Mouse (Mus musculus) CH12.LX (cell line): ENCODE measurements around the gene Rbfox1. TPM values are rescaled to one million over a fixed set of nuclear protein-coding genes. Genes with fewer than 3 reads are reported as not detected.

ENCODE experiments used
- DNase-seq: peaks from one replicate; pipeline ENCODE4 v3.0.0-alpha.2; 2013; ENCODE audit errors: extremely low read depth
- H3K27ac ChIP-seq: 2 replicates; pipeline ENCODE4 v1.5.1; 2012; ENCODE audit warnings: low read depth, mild to moderate bottlenecking, control low read depth, moderate library complexity; ENCODE audit not compliant: insufficient read depth
- H3K27me3 ChIP-seq: replicated peaks from 2 replicates; pipeline ENCODE3; 2012; ENCODE audit warnings: inconsistent platforms
- H3K36me3 ChIP-seq, 2 experiments: replicated peaks in 1 of 2; 2 replicates each; pipeline versions ENCODE3 to v1.6.1; 2012; ENCODE audit warnings: inconsistent platforms in 1 of 2, low read length in 1 of 2, mild to moderate bottlenecking in 1 of 2, mixed read lengths in 1 of 2, moderate library complexity in 1 of 2; ENCODE audit not compliant: control insufficient read depth in 1 of 2, insufficient read depth in 1 of 2
- H3K4me1 ChIP-seq, 2 experiments: 2 replicates each; pipeline ENCODE4 v1.6.1; 2012; ENCODE audit warnings: inconsistent platforms in 1 of 2, moderate library complexity in 1 of 2; ENCODE audit not compliant: insufficient read depth in 2 of 2, control insufficient read depth in 1 of 2
- H3K4me2 ChIP-seq: 2 replicates; pipeline ENCODE4 v1.6.1; 2012; ENCODE audit warnings: low read depth, mild to moderate bottlenecking, control low read depth; ENCODE audit not compliant: poor library complexity, insufficient read depth, severe bottlenecking
- H3K4me3 ChIP-seq, 3 experiments: fragments of 150-350 bp in 1 of 3; sonication (generic) in 1 of 3; replicated peaks in 1 of 3; 2 replicates each; pipeline versions ENCODE3 to v1.5.1; 2011 to 2012; ENCODE audit warnings: low read depth in 2 of 3, low read length in 2 of 3, mild to moderate bottlenecking in 2 of 3, moderate library complexity in 2 of 3, control low read depth in 1 of 3, improper control_type of control experiment in 1 of 3, inconsistent platforms in 1 of 3, mixed read lengths in 1 of 3; ENCODE audit not compliant: poor library complexity in 1 of 3
- H3K79me2 ChIP-seq: replicated peaks from 2 replicates; pipeline ENCODE4 v1.6.1; 2012; ENCODE audit warnings: mild to moderate bottlenecking, moderate library complexity; ENCODE audit not compliant: control insufficient read depth, poor library complexity, insufficient read depth, severe bottlenecking; ENCODE audit errors: extremely low read depth
- H3K9ac ChIP-seq: 2 replicates; pipeline ENCODE4 v1.6.1; 2012; ENCODE audit warnings: low read depth, mild to moderate bottlenecking, control low read depth, moderate library complexity; ENCODE audit not compliant: insufficient read depth
- H3K9me3 ChIP-seq: replicated peaks from 2 replicates; pipeline ENCODE3; 2012; ENCODE audit warnings: low read length, inconsistent platforms, mixed read lengths
- CHD1 ChIP-seq: IDR thresholded peaks from 2 replicates; pipeline ENCODE4 v1.6.1; 2012; ENCODE audit warnings: low read depth, low read length, improper control_type of control experiment, inconsistent platforms
- CHD2 ChIP-seq: IDR thresholded peaks from 2 replicates; pipeline ENCODE4 v1.6.1; 2011; ENCODE audit warnings: low read length, improper control_type of control experiment
- E2F4 ChIP-seq: IDR thresholded peaks from 2 replicates; pipeline ENCODE4 v1.6.1; 2011; ENCODE audit warnings: low read depth, low read length, improper control_type of control experiment; ENCODE audit not compliant: insufficient replicate concordance
- ELF1 ChIP-seq: IDR thresholded peaks from 2 replicates; pipeline ENCODE4 v1.6.1; 2014; ENCODE audit warnings: low read depth, mild to moderate bottlenecking, inconsistent platforms, low read length, improper control_type of control experiment
- EP300 ChIP-seq: IDR thresholded peaks from 2 replicates; pipeline ENCODE4 v1.6.1; 2011; ENCODE audit warnings: low read length, improper control_type of control experiment
- ETS1 ChIP-seq: conservative IDR thresholded peaks from 2 replicates; pipeline ENCODE4 v1.6.1; 2012; ENCODE audit warnings: low read depth, mild to moderate bottlenecking, inconsistent platforms, low read length, improper control_type of control experiment, moderate library complexity
- GABPA ChIP-seq: IDR thresholded peaks from 2 replicates; pipeline ENCODE4 v1.6.1; 2012; ENCODE audit warnings: low read depth, low read length, improper control_type of control experiment, inconsistent platforms; ENCODE audit not compliant: insufficient replicate concordance
- HCFC1 ChIP-seq: IDR thresholded peaks from 2 replicates; pipeline ENCODE4 v1.6.1; 2012; ENCODE audit warnings: low read depth, mild to moderate bottlenecking, inconsistent platforms, low read length, improper control_type of control experiment
- JUN ChIP-seq: IDR thresholded peaks from 2 replicates; pipeline ENCODE4 v1.6.1; 2011; ENCODE audit warnings: low read depth, mild to moderate bottlenecking, low read length, improper control_type of control experiment, moderate library complexity; ENCODE audit not compliant: insufficient read depth
- JUND ChIP-seq: conservative IDR thresholded peaks from 2 replicates; pipeline ENCODE4 v1.6.1; 2011; ENCODE audit warnings: low read depth, low read length, improper control_type of control experiment
- MAFK ChIP-seq: IDR thresholded peaks from 2 replicates; pipeline ENCODE4 v1.6.1; 2011; ENCODE audit warnings: low read length, improper control_type of control experiment; ENCODE audit not compliant: insufficient replicate concordance
- MAX ChIP-seq: IDR thresholded peaks from 2 replicates; pipeline ENCODE4 v1.6.1; 2011; ENCODE audit warnings: low read length, improper control_type of control experiment
- MEF2A ChIP-seq: IDR thresholded peaks from 2 replicates; pipeline ENCODE4 v1.6.1; 2014; ENCODE audit warnings: low read depth, mild to moderate bottlenecking, inconsistent platforms, low read length, improper control_type of control experiment, borderline replicate concordance
- NRF1 ChIP-seq: IDR thresholded peaks from 2 replicates; pipeline ENCODE4 v1.6.1; 2014; ENCODE audit warnings: low read depth, mild to moderate bottlenecking, inconsistent platforms, low read length, improper control_type of control experiment, moderate library complexity
- POLR2AphosphoS2 ChIP-seq: IDR thresholded peaks from 2 replicates; pipeline ENCODE4 v1.6.1; 2011; ENCODE audit warnings: low read depth, low read length, improper control_type of control experiment
- RAD21 ChIP-seq: IDR thresholded peaks from 2 replicates; pipeline ENCODE4 v1.6.1; 2011; ENCODE audit warnings: low read depth, mild to moderate bottlenecking, low read length, improper control_type of control experiment, moderate library complexity
- RCOR1 ChIP-seq: conservative IDR thresholded peaks from 2 replicates; pipeline ENCODE4 v1.6.1; 2012; ENCODE audit warnings: low read depth, mild to moderate bottlenecking, inconsistent platforms, low read length, improper control_type of control experiment
- SIN3A ChIP-seq: IDR thresholded peaks from 2 replicates; pipeline ENCODE4 v1.6.1; 2012; ENCODE audit warnings: low read length, improper control_type of control experiment, inconsistent platforms
- SMC3 ChIP-seq: IDR thresholded peaks from 2 replicates; pipeline ENCODE4 v1.6.1; 2011; ENCODE audit warnings: low read depth, low read length, improper control_type of control experiment
- TBP ChIP-seq: conservative IDR thresholded peaks from 2 replicates; pipeline ENCODE4 v1.6.1; 2011; ENCODE audit warnings: low read depth, low read length, improper control_type of control experiment
- USF1 ChIP-seq: IDR thresholded peaks from 2 replicates; pipeline ENCODE4 v1.6.1; 2014; ENCODE audit warnings: low read depth, mild to moderate bottlenecking, inconsistent platforms, low read length, improper control_type of control experiment
- USF2 ChIP-seq: conservative IDR thresholded peaks from 2 replicates; pipeline ENCODE4 v1.6.1; 2011; ENCODE audit warnings: low read depth, low read length, improper control_type of control experiment
- ZC3H11A ChIP-seq: IDR thresholded peaks from 2 replicates; pipeline ENCODE4 v1.6.1; 2012; ENCODE audit warnings: low read depth, mild to moderate bottlenecking, inconsistent platforms, low read length, improper control_type of control experiment
- ZNF384 ChIP-seq: IDR thresholded peaks from 2 replicates; pipeline ENCODE4 v1.6.1; 2012; ENCODE audit warnings: low read depth, low read length, improper control_type of control experiment, inconsistent platforms
- dilution Hi-C: fragments of 300-500 bp; cut with MboI; formaldehyde crosslinking; loops from 2 replicates; pipeline ENCODE4 v1.14.3; 2020; ENCODE audit warnings: low sequenced_read_pairs; ENCODE audit not compliant: extremely low pct_unique_long_range_greater_than_20kb, extremely low pct_ligation_motif_present
- in situ Hi-C: fragments of 300-500 bp; cut with MboI; formaldehyde crosslinking; loops from 3 replicates; pipeline ENCODE4 v1.14.3; 2019; ENCODE audit warnings: low sequenced_read_pairs, low pct_ligation_motif_present, low pct_unique_long_range_greater_than_20kb, mixed read lengths
- polyA plus RNA-seq: library from polyadenylated mRNA; unstranded; fragments of >175 nt; gene quantifications from 2 replicates; pipeline ENCODE4 v1.2.1, GENCODE M21; 2012; ENCODE audit warnings: low read depth; ENCODE audit not compliant: insufficient read length
- total RNA-seq, 2 experiments: library from RNA; depleted of rRNA; stranded (reverse); fragments of 300-350 nt in 1 of 2; fragments of >200 nt in 1 of 2; gene quantifications; 2 replicates each; pipeline ENCODE4 v1.2.3; 2012 to 2014

Rbfox1 gene
- total and polyA plus RNA-seq, 3 experiments, result not detected

- Histone ChIP-seq H3K27ac (no peak overlapping the region), H3K79me2 (no peaks in the 10 kb centered on the region), H3K4me2 (no peak overlapping the region), H3K36me3 (no peaks in the 10 kb centered on the region), H3K9me3 (peaks cover 20% of the 10 kb centered on the region), H3K9ac (no peak overlapping the region), H3K4me1 (no peaks in the 10 kb centered on the region), H3K27me3 (peaks cover 28% of the 10 kb centered on the region), H3K4me3 (no peak overlapping the region)
- DNase-seq, result no peak
- dilution Hi-C loops, result no loop called here
- in situ Hi-C loops, result no loop called here
- TF ChIP-seq TBP, result no peak
- TF ChIP-seq CHD1, result no peak
- TF ChIP-seq MAX, result no peak
- no peak for TF ChIP-seq MAFK
- no peak for TF ChIP-seq RAD21
- no peak for TF ChIP-seq POLR2AphosphoS2
- no peak for TF ChIP-seq NRF1
- TF ChIP-seq ZNF384, result no peak
- TF ChIP-seq E2F4, result no peak
- no peak for TF ChIP-seq JUN
- TF ChIP-seq GABPA, result no peak
- TF ChIP-seq ELF1, result no peak
These were observed 112.5 kb downstream of the Rbfox1 start for GRCm38 (mm10) chr16:5997651-5998050.

DNA sequence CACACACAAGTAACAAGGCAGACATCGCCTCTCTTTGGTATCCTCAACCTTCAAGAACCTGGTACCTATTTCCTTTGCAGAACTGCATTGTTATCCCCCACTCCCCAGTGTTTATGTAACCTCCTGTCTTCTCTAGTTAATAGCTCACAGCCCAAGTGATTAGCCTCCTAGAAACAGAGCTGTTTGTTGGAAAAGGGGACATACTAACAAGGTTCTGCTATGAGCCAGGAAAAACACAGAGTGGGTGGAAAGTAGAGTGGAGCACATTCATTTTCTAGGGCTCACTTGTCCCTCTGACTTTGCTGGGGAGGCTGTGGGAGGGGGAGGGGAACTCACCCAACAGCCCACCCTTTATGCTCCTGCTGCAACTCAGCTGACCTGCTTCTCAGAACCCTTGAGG, 114.9 kb downstream of the Rbfox1 start:
- H3K27me3 ChIP-seq, result peaks cover 32% of the 10 kb centered on the region
- H3K79me2 ChIP-seq, result no peaks in the 10 kb centered on the region
- no peak overlapping the region for H3K9ac ChIP-seq
- no peak overlapping the region for H3K4me3 ChIP-seq
- DNase-seq, result no peak
- H3K4me2 ChIP-seq, result no peak overlapping the region
- H3K36me3 ChIP-seq, result no peaks in the 10 kb centered on the region
- TF ChIP-seq RAD21 (no peak), TBP (no peak), SIN3A (no peak), CHD2 (no peak), RCOR1 (no peak), USF2 (no peak), SMC3 (no peak), ETS1 (no peak), MEF2A (no peak), JUN (no peak), JUND (no peak), EP300 (no peak), ZC3H11A (no peak), POLR2AphosphoS2 (no peak), MAFK (no peak), USF1 (no peak), HCFC1 (no peak)
- in situ Hi-C loops (no loop called here), dilution Hi-C loops (no loop called here)
- H3K4me1 ChIP-seq, result no peaks in the 10 kb centered on the region
- H3K9me3 ChIP-seq, result peaks cover 19% of the 10 kb centered on the region
- no peak overlapping the region for H3K27ac ChIP-seq
